Mouse (Mus musculus): ENCODE data around the gene Pcsk1n. TPM values are rescaled to one million over a fixed set of nuclear protein-coding genes. Genes with fewer than 3 reads are reported as not detected.
A peak's percentile ranks its signal among the peaks of the same experiment; 100 is the strongest.
"Not testable (repeated sequence)": the region's sequence is repeated elsewhere in the genome, so short reads cannot be mapped to it uniquely, and the experiment has no call there.

Pcsk1n gene
- total and polyA plus RNA-seq, 3 experiments: not detected

DNA sequence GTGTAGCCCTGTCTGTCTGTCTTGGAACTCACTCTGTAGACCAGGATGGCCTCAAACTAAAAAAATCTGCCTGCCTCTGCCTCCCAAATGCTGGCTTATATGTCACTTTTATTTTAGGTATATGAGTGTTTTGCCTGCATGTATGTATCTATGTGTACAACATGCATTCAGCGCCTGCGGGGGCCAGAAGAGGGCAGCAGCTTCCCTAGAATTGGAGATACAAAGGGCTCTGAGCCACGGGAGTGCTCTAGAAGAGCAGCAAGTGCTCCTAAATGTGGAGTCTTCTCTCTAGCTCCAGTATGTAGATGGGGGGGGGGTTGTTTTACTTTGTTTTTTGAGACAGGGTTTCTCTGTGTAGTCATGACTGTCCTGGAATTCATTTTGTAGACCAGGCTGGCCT is 4.0 kb upstream of the Pcsk1n start:
- H3K27ac ChIP-seq (ENCODE audit: control insufficient read depth, low read depth, low read length); H3K4me1 ChIP-seq (ENCODE audit: control insufficient read depth in 1 of 2, insufficient read depth in 2 of 2, low read length in 2 of 2); H3K4me3 ChIP-seq (ENCODE audit: control insufficient read depth in 1 of 2, insufficient read depth in 1 of 2, low read depth in 2 of 2, low read length in 2 of 2); H3K36me3 ChIP-seq (ENCODE audit: control insufficient read depth in 1 of 2, insufficient read depth in 2 of 2, low read length in 2 of 2); H3K79me2 ChIP-seq (ENCODE audit: control insufficient read depth, insufficient read depth, low read length, poor library complexity); H3K27me3 ChIP-seq (ENCODE audit: control insufficient read depth in 1 of 2, insufficient read depth in 2 of 2, low read length in 2 of 2); H3K9ac ChIP-seq (ENCODE audit: control insufficient read depth, low read depth, low read length, poor library complexity, severe bottlenecking); H3K9me3 ChIP-seq (replicated peaks; ENCODE audit: insufficient read depth, low read length): not testable (repeated sequence)
- peak; percentile 62 for DNase-seq (ENCODE audit: low read depth, low spot score)
- 0 out of 2 replicates have a peak, but pooled peaks have one; percentile 15 for TF ChIP-seq HCFC1 (IDR thresholded peaks at IDR 0.05; ENCODE audit: low read depth, low read length)
- TF ChIP-seq ZC3H11A (IDR thresholded peaks at IDR 0.05; ENCODE audit: low read depth, low read length): peak; percentile 63
- peak; percentile 21 to 51 (median 22); a peak in 4 of 6 replicates for TF ChIP-seq CTCF (IDR thresholded peaks at IDR 0.05 in 2 of 3, conservative IDR thresholded peaks at IDR 0.05 in 1 of 3; ENCODE audit: control insufficient read depth in 1 of 3, insufficient read depth in 1 of 3, low read depth in 2 of 3, low read length in 3 of 3, poor library complexity in 1 of 3, severe bottlenecking in 1 of 3)
- TF ChIP-seq RAD21 (IDR thresholded peaks at IDR 0.05; ENCODE audit: low read depth, low read length): peak; percentile 51
- TF ChIP-seq SMC3 (IDR thresholded peaks at IDR 0.05; ENCODE audit: low read depth, low read length): peak; percentile 64

DNA sequence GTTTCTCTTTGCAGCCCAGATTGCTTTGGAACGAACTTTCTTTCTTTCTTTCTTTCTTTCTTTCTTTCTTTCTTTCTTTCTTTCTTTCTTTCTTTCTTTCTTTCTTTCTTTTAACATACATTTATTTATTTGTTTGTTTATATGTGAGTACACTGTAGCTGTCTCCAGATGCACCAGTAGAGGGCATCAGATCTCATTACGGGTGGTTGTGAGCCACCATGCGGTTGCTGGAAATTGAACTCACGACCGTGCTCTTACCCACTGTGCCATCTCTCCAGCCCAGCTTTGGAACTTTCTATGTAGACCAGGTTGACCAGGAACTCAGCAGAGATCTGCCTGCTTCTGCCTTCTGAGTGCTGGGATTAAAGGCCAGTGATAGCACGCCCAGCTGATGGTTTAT is 1.7 kb upstream of the Pcsk1n start:
- not testable (repeated sequence) for H3K4me1 ChIP-seq (ENCODE audit: control insufficient read depth in 1 of 2, insufficient read depth in 2 of 2, low read length in 2 of 2); H3K36me3 ChIP-seq (ENCODE audit: control insufficient read depth in 1 of 2, insufficient read depth in 2 of 2, low read length in 2 of 2); H3K4me3 ChIP-seq (ENCODE audit: control insufficient read depth in 1 of 2, insufficient read depth in 1 of 2, low read depth in 2 of 2, low read length in 2 of 2); H3K9ac ChIP-seq (ENCODE audit: control insufficient read depth, low read depth, low read length, poor library complexity, severe bottlenecking); H3K27ac ChIP-seq (ENCODE audit: control insufficient read depth, low read depth, low read length); H3K9me3 ChIP-seq (replicated peaks; ENCODE audit: insufficient read depth, low read length); H3K27me3 ChIP-seq (ENCODE audit: control insufficient read depth in 1 of 2, insufficient read depth in 2 of 2, low read length in 2 of 2); H3K79me2 ChIP-seq (ENCODE audit: control insufficient read depth, insufficient read depth, low read length, poor library complexity)
- TF ChIP-seq ZC3H11A (IDR thresholded peaks at IDR 0.05; ENCODE audit: low read depth, low read length) (peak; percentile 80), MYC (IDR thresholded peaks at IDR 0.05; ENCODE audit: low read depth, low read length) (peak; percentile 76; the same call in 1 of the 2 replicates), CTCF (IDR thresholded peaks at IDR 0.05 in 2 of 3, conservative IDR thresholded peaks at IDR 0.05 in 1 of 3; ENCODE audit: control insufficient read depth in 1 of 3, insufficient read depth in 1 of 3, low read depth in 2 of 3, low read length in 3 of 3, poor library complexity in 1 of 3, severe bottlenecking in 1 of 3) (peak; percentile 48 to 78 (median 60)), RAD21 (IDR thresholded peaks at IDR 0.05; ENCODE audit: low read depth, low read length) (peak; percentile 62), SMC3 (IDR thresholded peaks at IDR 0.05; ENCODE audit: low read depth, low read length) (peak; percentile 87), MAX (IDR thresholded peaks at IDR 0.05; ENCODE audit: low read length) (0 out of 2 replicates have a peak, but pooled peaks have one; percentile 36), HCFC1 (IDR thresholded peaks at IDR 0.05; ENCODE audit: low read depth, low read length) (0 out of 2 replicates have a peak, but pooled peaks have one; percentile 18)
- DNase-seq (ENCODE audit: low read depth, low spot score): peak; percentile 52

DNA sequence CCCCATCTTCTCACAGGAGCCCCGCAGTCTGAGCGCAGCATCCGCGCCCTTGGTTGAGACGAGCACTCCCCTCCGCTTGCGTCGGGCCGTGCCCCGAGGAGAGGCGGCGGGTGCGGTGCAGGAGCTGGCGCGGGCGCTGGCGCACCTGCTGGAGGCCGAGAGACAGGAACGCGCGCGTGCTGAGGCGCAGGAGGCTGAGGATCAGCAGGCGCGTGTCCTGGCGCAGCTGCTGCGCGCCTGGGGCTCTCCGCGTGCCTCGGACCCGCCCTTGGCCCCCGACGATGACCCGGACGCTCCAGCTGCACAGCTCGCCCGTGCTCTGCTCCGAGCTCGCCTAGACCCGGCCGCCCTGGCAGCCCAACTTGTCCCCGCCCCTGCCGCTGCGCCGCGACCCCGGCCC is 2.4 kb downstream of the Pcsk1n start:
- TF ChIP-seq UBTF (IDR thresholded peaks at IDR 0.05; ENCODE audit: borderline replicate concordance, insufficient read depth, low read depth, low read length) (no peak), CHD1 (IDR thresholded peaks at IDR 0.05; ENCODE audit: low read depth, low read length) (no peak), GATA1 (IDR thresholded peaks at IDR 0.05; ENCODE audit: low read depth, low read length) (no peak), TBP (IDR thresholded peaks at IDR 0.05; ENCODE audit: low read depth, low read length) (no peak), MYC (IDR thresholded peaks at IDR 0.05; ENCODE audit: low read depth, low read length) (no peak), MAZ (IDR thresholded peaks at IDR 0.05; ENCODE audit: low read depth, low read length) (no peak), MAX (IDR thresholded peaks at IDR 0.05; ENCODE audit: low read length) (no peak), MYB (IDR thresholded peaks at IDR 0.05; ENCODE audit: low read depth, low read length) (no peak), NELFE (IDR thresholded peaks at IDR 0.05; ENCODE audit: low read depth, low read length) (no peak), POLR2AphosphoS2 (IDR thresholded peaks at IDR 0.05; ENCODE audit: low read length) (no peak), NRF1 (IDR thresholded peaks at IDR 0.05; ENCODE audit: insufficient read depth, low read depth, low read length, poor library complexity, severe bottlenecking) (no peak), TAL1 (IDR thresholded peaks at IDR 0.05; ENCODE audit: low read length) (no peak), ZKSCAN1 (IDR thresholded peaks at IDR 0.05; ENCODE audit: low read depth, low read length) (no peak), SIN3A (IDR thresholded peaks at IDR 0.05; ENCODE audit: low read length) (no peak), MXI1 (IDR thresholded peaks at IDR 0.05; ENCODE audit: low read depth, low read length) (no peak), SMC3 (IDR thresholded peaks at IDR 0.05; ENCODE audit: low read depth, low read length) (no peak), ELF1 (IDR thresholded peaks at IDR 0.05; ENCODE audit: low read depth, low read length) (no peak), POLR2A (IDR thresholded peaks at IDR 0.05; ENCODE audit: control insufficient read depth in 1 of 2, insufficient read depth in 1 of 2, low read depth in 1 of 2, low read length in 2 of 2, poor library complexity in 1 of 2) (no peak), EP300 (IDR thresholded peaks at IDR 0.05; ENCODE audit: low read depth in 1 of 2, low read length in 2 of 2) (no peak), USF1 (IDR thresholded peaks at IDR 0.05; ENCODE audit: low read depth, low read length) (no peak)
- H3K9me3 ChIP-seq (replicated peaks; ENCODE audit: insufficient read depth, low read length): no peaks in the 10 kb centered on the region
- no peak overlapping the region for H3K27ac ChIP-seq (ENCODE audit: control insufficient read depth, low read depth, low read length)
- DNase-seq (ENCODE audit: low read depth, low spot score): no peak
- H3K4me3 ChIP-seq (ENCODE audit: control insufficient read depth in 1 of 2, insufficient read depth in 1 of 2, low read depth in 2 of 2, low read length in 2 of 2): no peak overlapping the region
- H3K9ac ChIP-seq (ENCODE audit: control insufficient read depth, low read depth, low read length, poor library complexity, severe bottlenecking): no peak overlapping the region
- H3K27me3 ChIP-seq (ENCODE audit: control insufficient read depth in 1 of 2, insufficient read depth in 2 of 2, low read length in 2 of 2): peaks cover 0 to 2% of the 10 kb centered on the region in 2 experiments; a peak in 3 of 4 replicates
- H3K4me1 ChIP-seq (ENCODE audit: control insufficient read depth in 1 of 2, insufficient read depth in 2 of 2, low read length in 2 of 2): no peaks in the 10 kb centered on the region
- H3K36me3 ChIP-seq (ENCODE audit: control insufficient read depth in 1 of 2, insufficient read depth in 2 of 2, low read length in 2 of 2): peaks cover 0 to 2% of the 10 kb centered on the region in 2 experiments; a peak in 1 of 4 replicates
- no peaks in the 10 kb centered on the region for H3K79me2 ChIP-seq (ENCODE audit: control insufficient read depth, insufficient read depth, low read length, poor library complexity)

Measured in MEL (cell line).